Mouse (Mus musculus): ENCODE results near the gene Dph1. TPM values are rescaled to one million over a fixed set of nuclear protein-coding genes. Genes with fewer than 3 reads are reported as not detected.

Dph1 gene
- polyA plus RNA-seq, 1 experiment from 2014 or later = 24.9 TPM

- Histone ChIP-seq H3K9me3 (no peaks in the 10 kb centered on the region), H3K9ac (no peak overlapping the region), H3K36me3 (peaks cover 51% of the 10 kb centered on the region), H3K4me2 (replicated peaks) (peak overlapping the region; percentile 33), H3K4me3 (no peak overlapping the region), H3K4me1 (peaks cover 54% of the 10 kb centered on the region), H3K27ac (peak overlapping the region; percentile 94), H3K27me3 (no peaks in the 10 kb centered on the region)
- 79% methylated on average over 9 of the region's 11 CpGs for WGBS
- no peak for ATAC-seq (ENCODE audit: low FRiP score, low read depth)
These were observed 42.6 kb downstream of the Dph1 start for GRCm38 (mm10) chr11:75148332-75149035.

- H3K4me3 ChIP-seq = no peak overlapping the region
- no peak overlapping the region; the same call in 1 of the 2 replicates for H3K9ac ChIP-seq
- H3K4me2 ChIP-seq (replicated peaks) = peak overlapping the region; percentile 33
- peak; percentile 83 for ATAC-seq (ENCODE audit: low FRiP score, low read depth)
- H3K4me1 ChIP-seq = peaks cover 58% of the 10 kb centered on the region
- H3K27me3 ChIP-seq = no peaks in the 10 kb centered on the region
- no peaks in the 10 kb centered on the region for H3K9me3 ChIP-seq
- 7% methylated on average over 3 of the region's 3 CpGs for WGBS
- peaks cover 53% of the 10 kb centered on the region for H3K36me3 ChIP-seq
- peak overlapping the region; percentile 94 for H3K27ac ChIP-seq
These were observed 43.2 kb downstream of the Dph1 start for GRCm38 (mm10) chr11:75147846-75148168.

GRCm38 (mm10) chr11:75147106-75147845 is 43.8 kb downstream of the Dph1 start:
- Histone ChIP-seq H3K4me1 (peaks cover 60% of the 10 kb centered on the region), H3K4me2 (replicated peaks) (peak overlapping the region; percentile 33), H3K4me3 (no peak overlapping the region), H3K36me3 (peaks cover 54% of the 10 kb centered on the region), H3K9me3 (no peaks in the 10 kb centered on the region), H3K27ac (peak overlapping the region; percentile 94), H3K9ac (no peak overlapping the region), H3K27me3 (no peaks in the 10 kb centered on the region)
- peak; percentile 95 for ATAC-seq (ENCODE audit: low FRiP score, low read depth)
- under 1% methylated on average over 11 of the region's 11 CpGs for WGBS

- H3K9ac ChIP-seq = no peak overlapping the region
- ATAC-seq (ENCODE audit: low FRiP score, low read depth) = no peak
- 76% methylated on average over 2 of the region's 2 CpGs for whole genome bisulfite sequencing
- H3K27me3 ChIP-seq = no peaks in the 10 kb centered on the region
- H3K9me3 ChIP-seq = no peaks in the 10 kb centered on the region
- peak overlapping the region; percentile 44; the same call in 1 of the 2 replicates for H3K27ac ChIP-seq
- H3K4me2 ChIP-seq (replicated peaks) = no peak overlapping the region
- H3K4me3 ChIP-seq = no peak overlapping the region
- peaks cover 45% of the 10 kb centered on the region for H3K36me3 ChIP-seq
- H3K4me1 ChIP-seq = peaks cover 74% of the 10 kb centered on the region
These were observed 45.2 kb downstream of the Dph1 start for GRCm38 (mm10) chr11:75145841-75146240.

- Histone ChIP-seq H3K4me3 (no peak overlapping the region), H3K9me3 (no peaks in the 10 kb centered on the region), H3K9ac (peak overlapping the region; percentile 39; the same call in 1 of the 2 replicates), H3K4me1 (peaks cover 84% of the 10 kb centered on the region), H3K4me2 (replicated peaks) (no peak overlapping the region), H3K27me3 (no peaks in the 10 kb centered on the region), H3K27ac (peak overlapping the region; percentile 85), H3K36me3 (peaks cover 34% of the 10 kb centered on the region)
- 64% methylated on average over 4 of the region's 4 CpGs for WGBS
- ATAC-seq (ENCODE audit: low FRiP score, low read depth) = no peak
These were observed 48.3 kb downstream of the Dph1 start for GRCm38 (mm10) chr11:75142749-75143148.

- peak; percentile 29 for ATAC-seq (ENCODE audit: low FRiP score, low read depth)
- Histone ChIP-seq H3K9me3 (no peaks in the 10 kb centered on the region), H3K4me3 (no peak overlapping the region), H3K4me1 (peaks cover 84% of the 10 kb centered on the region), H3K27me3 (no peaks in the 10 kb centered on the region), H3K9ac (no peak overlapping the region), H3K36me3 (peaks cover 34% of the 10 kb centered on the region), H3K4me2 (replicated peaks) (no peak overlapping the region), H3K27ac (peak overlapping the region; percentile 85)
- 21% methylated on average over 1 of the region's 1 CpGs for WGBS
These were observed 49.1 kb downstream of the Dph1 start for GRCm38 (mm10) chr11:75141913-75142312.

- no peak overlapping the region for H3K4me2 ChIP-seq (replicated peaks)
- peak overlapping the region; percentile 85 for H3K27ac ChIP-seq
- no peak overlapping the region for H3K4me3 ChIP-seq
- H3K27me3 ChIP-seq = no peaks in the 10 kb centered on the region
- peaks cover 34% of the 10 kb centered on the region for H3K36me3 ChIP-seq
- H3K4me1 ChIP-seq = peaks cover 86% of the 10 kb centered on the region
- no peak for ATAC-seq (ENCODE audit: low FRiP score, low read depth)
- H3K9ac ChIP-seq = no peak overlapping the region
- WGBS = 51% methylated on average over 3 of the region's 3 CpGs
- H3K9me3 ChIP-seq = no peaks in the 10 kb centered on the region
These were observed 50.0 kb downstream of the Dph1 start for GRCm38 (mm10) chr11:75141038-75141437.

GRCm38 (mm10) chr11:75140431-75140830 is 50.6 kb downstream of the Dph1 start:
- Histone ChIP-seq H3K4me2 (replicated peaks) (no peak overlapping the region), H3K4me3 (no peak overlapping the region), H3K36me3 (peaks cover 31% of the 10 kb centered on the region), H3K9me3 (no peaks in the 10 kb centered on the region), H3K4me1 (peaks cover 86% of the 10 kb centered on the region), H3K27me3 (no peaks in the 10 kb centered on the region), H3K9ac (no peak overlapping the region), H3K27ac (peak overlapping the region; percentile 85; the same call in 1 of the 2 replicates)
- WGBS = 57% methylated on average over 5 of the region's 5 CpGs
- ATAC-seq (ENCODE audit: low FRiP score, low read depth) = no peak

GRCm38 (mm10) chr11:75139122-75139963 is 51.7 kb downstream of the Dph1 start:
- peak overlapping the region; percentile 25 for H3K4me2 ChIP-seq (replicated peaks)

GRCm38 (mm10) chr11:75136666-75137398 is 54.2 kb downstream of the Dph1 start:
- H3K27me3 ChIP-seq = no peaks in the 10 kb centered on the region
- H3K9ac ChIP-seq = no peak overlapping the region
- ATAC-seq (ENCODE audit: low FRiP score, low read depth) = no peak
- H3K36me3 ChIP-seq = 0 out of 2 replicates have a peak, but pooled peaks cover 4% of the 10 kb centered on the region
- peaks cover 95% of the 10 kb centered on the region for H3K4me1 ChIP-seq
- WGBS = 46% methylated on average over 5 of the region's 5 CpGs
- H3K4me3 ChIP-seq = no peak overlapping the region
- no peaks in the 10 kb centered on the region for H3K9me3 ChIP-seq
- no peak overlapping the region for H3K4me2 ChIP-seq (replicated peaks)
- H3K27ac ChIP-seq = peak overlapping the region; percentile 48; the same call in 1 of the 2 replicates

More at GRCm38 (mm10) chr11:75139122-75139963, 51.7 kb downstream of the Dph1 start:
- Histone ChIP-seq H3K27me3 (no peaks in the 10 kb centered on the region), H3K9ac (no peak overlapping the region), H3K4me1 (peaks cover 91% of the 10 kb centered on the region), H3K36me3 (peaks cover 21% of the 10 kb centered on the region), H3K9me3 (no peaks in the 10 kb centered on the region), H3K27ac (peak overlapping the region; percentile 85), H3K4me3 (no peak overlapping the region)
- peak; percentile 76 for ATAC-seq (ENCODE audit: low FRiP score, low read depth)
- 10% methylated on average over 11 of the region's 11 CpGs for WGBS

GRCm38 (mm10) chr11:75135358-75135757 is 55.7 kb downstream of the Dph1 start:
- Histone ChIP-seq H3K4me3 (no peak overlapping the region), H3K4me2 (replicated peaks) (no peak overlapping the region), H3K27me3 (no peaks in the 10 kb centered on the region), H3K27ac (peak overlapping the region; percentile 40; the same call in 1 of the 2 replicates), H3K9me3 (no peaks in the 10 kb centered on the region), H3K4me1 (peaks cover 81% of the 10 kb centered on the region), H3K36me3 (0 out of 2 replicates have a peak, but pooled peaks cover under 1% of the 10 kb centered on the region), H3K9ac (no peak overlapping the region)
- ATAC-seq (ENCODE audit: low FRiP score, low read depth) = no peak
- WGBS = 87% methylated on average over 4 of the region's 4 CpGs

Data from limb, embryonic 13.5 days (tissue).